ENCODE assay signal across 24 mouse cellular contexts in genomic region chr17:70498256-70498655, GRCm38 (mm10).
DNase-seq lines count a peak whose midpoint lies in the region; ATAC-seq and TF ChIP-seq lines count a peak whose summit lies in the region.
"Had no signal": no experiment of that assay in that cellular context is flagged by ENCODE, and none has a peak within 500 bp of the region (broad histone marks: within the 10 kb centered on the region; RNA-seq: fewer than 3 reads in every experiment).

No protein-coding gene starts in this region.

- H3K9ac ChIP-seq in hindbrain, postnatal 0 days (replicated peaks; ENCODE audit: low read length) = no peak overlapping the region
- H3K9ac ChIP-seq in hindbrain, embryonic 12.5 days = no peak overlapping the region
- H3K9ac ChIP-seq: forebrain, embryonic 13.5 days; heart, embryonic 12.5 days; heart, embryonic 15.5 days; hindbrain, embryonic 14.5 days; intestine, embryonic 15.5 days had no signal

- H3K9me3 ChIP-seq in hindbrain, postnatal 0 days (ENCODE audit: low read length) = no peaks in the 10 kb centered on the region
- no peaks in the 10 kb centered on the region for H3K9me3 ChIP-seq in hindbrain, embryonic 12.5 days (replicated peaks)
- H3K9me3 ChIP-seq: forebrain, embryonic 10.5 days; heart, embryonic 15.5 days; hindbrain, embryonic 10.5 days; intestine, embryonic 15.5 days had no signal

- no peaks in the 10 kb centered on the region for H3K27me3 ChIP-seq in hindbrain, postnatal 0 days (ENCODE audit: insufficient read depth, low read length)
- H3K27me3 ChIP-seq in hindbrain, embryonic 12.5 days = no peaks in the 10 kb centered on the region
- H3K27me3 ChIP-seq: forebrain, embryonic 13.5 days; heart, embryonic 12.5 days; heart, embryonic 15.5 days; intestine, embryonic 15.5 days had no signal

- H3K36me3 ChIP-seq in hindbrain, postnatal 0 days (ENCODE audit: insufficient read depth, low read length) = no peaks in the 10 kb centered on the region
- no peaks in the 10 kb centered on the region for H3K36me3 ChIP-seq in hindbrain, embryonic 12.5 days
- H3K36me3 ChIP-seq: forebrain, embryonic 10.5 days; heart, embryonic 12.5 days; heart, embryonic 15.5 days; hindbrain, embryonic 10.5 days; intestine, embryonic 15.5 days had no signal

- H3K4me1 ChIP-seq in hindbrain, postnatal 0 days (ENCODE audit: insufficient read depth, low read length) = no peaks in the 10 kb centered on the region
- no peaks in the 10 kb centered on the region for H3K4me1 ChIP-seq in hindbrain, embryonic 12.5 days
- H3K4me1 ChIP-seq: forebrain, embryonic 10.5 days; forebrain, embryonic 13.5 days; heart, embryonic 12.5 days; heart, embryonic 15.5 days; intestine, embryonic 15.5 days had no signal

- 35% methylated on average over 6 of the region's 6 CpGs for WGBS in hindbrain, postnatal 0 days
- 52% methylated on average over 6 of the region's 6 CpGs for WGBS in hindbrain, embryonic 12.5 days

- no peak overlapping the region for H3K27ac ChIP-seq in hindbrain, postnatal 0 days
- no peak overlapping the region for H3K27ac ChIP-seq in hindbrain, embryonic 12.5 days
- H3K27ac ChIP-seq: forebrain, embryonic 10.5 days; forebrain, embryonic 13.5 days; heart, embryonic 15.5 days; hindbrain, embryonic 10.5 days; hindbrain, embryonic 14.5 days; intestine, embryonic 15.5 days had no signal

- no peak overlapping the region for H3K4me2 ChIP-seq in hindbrain, postnatal 0 days (ENCODE audit: low read depth, low read length)
- H3K4me2 ChIP-seq in hindbrain, embryonic 12.5 days (replicated peaks) = no peak overlapping the region
- H3K4me2 ChIP-seq: forebrain, embryonic 13.5 days; heart, embryonic 12.5 days; heart, embryonic 15.5 days; hindbrain, embryonic 14.5 days; intestine, embryonic 15.5 days had no signal

- no peak for DNase-seq in hindbrain, postnatal 0 days (ENCODE audit: low spot score)
- DNase-seq in 3134 (ENCODE audit: extremely low read depth, insufficient read length, low spot score) = peak; percentile 10
- peak; percentile 72 for DNase-seq in Muller cell, postnatal 12 days (ENCODE audit: inconsistent ontology term)
- no peak for DNase-seq in lung, postnatal 36 days
- no peak for DNase-seq in right cerebral cortex, postnatal 36 days (ENCODE audit: low spot score in 2 of 2)
- DNase-seq: adrenal gland, adult 2 months; adrenal gland, postnatal 14 days; cerebellum, adult 11-12 months; cerebellum, adult 8-10 months; cerebellum, postnatal 14 days; gastrocnemius, postnatal 10 days; gastrocnemius, postnatal 36 days; heart, postnatal 10 days; heart, postnatal 36 days; kidney, adult 11 months had no signal

- no peak overlapping the region for H3K4me3 ChIP-seq in hindbrain, postnatal 0 days (ENCODE audit: low read length)
- H3K4me3 ChIP-seq in hindbrain, embryonic 12.5 days = no peak overlapping the region
- H3K4me3 ChIP-seq: forebrain, embryonic 10.5 days; forebrain, embryonic 13.5 days; heart, embryonic 12.5 days; heart, embryonic 15.5 days; hindbrain, embryonic 10.5 days; intestine, embryonic 15.5 days had no signal

- ATAC-seq in hindbrain, postnatal 0 days = peak; percentile 38; the same call in 1 of the 2 replicates
- ATAC-seq in hindbrain, embryonic 12.5 days (ENCODE audit: low FRiP score) = no peak
- ATAC-seq: forebrain, embryonic 13.5 days; forebrain, embryonic 16.5 days; intestine, embryonic 15.5 days had no signal

- no peak for TF ChIP-seq CTCF in hindbrain, postnatal 0 days (IDR thresholded peaks at IDR 0.05; ENCODE audit: low read depth)

Comparison
In these comparisons a context has a peak if more than half of its experiments do, and no peak if none do; other contexts are left out.
1. DNase-seq: peak in 3134 (single experiment) and Muller cell, postnatal 12 days (single experiment); none in hindbrain, postnatal 0 days (single experiment), lung, postnatal 36 days (single experiment) and right cerebral cortex, postnatal 36 days (0 of 2).